Mouse (Mus musculus): ENCODE data around the gene Tmtc4.

GRCm38 (mm10) chr14:122902884-122903283 lies 81.0 kb downstream of the Tmtc4 start:
- no peak for TF ChIP-seq FLI1 (IDR thresholded peaks at IDR 0.05; ENCODE audit: low read length)
- no peak for TF ChIP-seq GATA1 (IDR thresholded peaks at IDR 0.05; ENCODE audit: borderline replicate concordance, low read length)
